Mouse (Mus musculus) erythroid progenitor cell, adult 5-6 weeks (primary cell): Measurements from ENCODE around the gene Mlxip. TPM values are rescaled to one million over a fixed set of nuclear protein-coding genes. Genes with fewer than 3 reads are reported as not detected.
A peak's percentile ranks its signal among the peaks of the same experiment; 100 is the strongest.

Experiments used
- ATAC-seq: replicated peaks from 2 replicates; pipeline ENCODE4 v1.8.0; 2016; ENCODE audit warnings: moderate number of reproducible peaks, mild to moderate bottlenecking, moderate TSS enrichment, inconsistent platforms; ENCODE audit not compliant: poor library complexity, low FRiP score, severe bottlenecking
- total RNA-seq, 2 experiments: library from RNA; stranded (forward) in 1 of 2; stranded (reverse) in 1 of 2; fragments of 150-400 nt in 1 of 2; fragments of 186-747, 209-891 nt in 1 of 2; gene quantifications; 2 replicates each; pipeline versions ENCODE4 v1.2.3 to v1.2.4; 2015 to 2017; ENCODE audit warnings: low replicate concordance in 2 of 2

Gene Mlxip
- total RNA-seq, 2 experiments from 2014 or later, result 2.0 to 11.3 TPM

DNA sequence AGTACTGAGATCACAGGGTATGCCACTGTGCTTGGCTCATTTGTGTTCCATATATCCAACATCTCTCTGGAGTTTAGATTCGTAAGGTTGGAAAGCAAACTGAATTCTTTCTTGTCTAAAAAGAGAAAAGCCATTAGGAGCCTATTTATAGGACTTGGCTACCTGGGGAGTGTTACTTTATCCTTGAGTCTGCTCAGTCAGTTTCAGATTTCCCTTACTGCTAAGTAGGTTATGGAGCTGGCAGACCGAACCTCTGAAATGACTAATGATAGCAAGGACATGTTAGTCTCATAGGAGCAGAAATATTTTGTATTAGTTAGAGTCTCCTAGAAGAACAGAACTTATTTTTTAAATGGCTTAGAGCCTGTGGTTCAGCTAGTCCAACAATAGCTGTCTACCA, 29.3 kb downstream of the Mlxip start:
- no peak for ATAC-seq

DNA sequence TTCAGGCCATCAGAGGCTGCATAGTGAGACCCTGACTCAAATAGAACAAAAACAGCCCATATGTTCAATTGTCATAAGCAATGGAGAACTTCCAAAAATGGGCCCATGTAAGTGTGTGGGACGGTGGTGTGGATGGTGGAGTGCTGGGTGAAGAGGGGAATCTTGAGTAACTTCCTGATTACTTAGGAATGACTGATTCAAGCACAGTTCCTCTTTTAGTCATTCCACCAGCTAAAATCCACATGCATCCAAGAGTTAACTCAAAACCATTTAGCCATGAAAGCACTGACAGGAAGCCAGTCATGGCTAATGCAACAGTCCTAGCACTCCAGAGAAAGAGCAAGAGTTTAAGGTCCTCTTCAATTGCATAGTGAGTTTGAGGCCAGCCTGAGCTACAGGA, 33.0 kb downstream of the Mlxip start:
- ATAC-seq, result no peak

DNA sequence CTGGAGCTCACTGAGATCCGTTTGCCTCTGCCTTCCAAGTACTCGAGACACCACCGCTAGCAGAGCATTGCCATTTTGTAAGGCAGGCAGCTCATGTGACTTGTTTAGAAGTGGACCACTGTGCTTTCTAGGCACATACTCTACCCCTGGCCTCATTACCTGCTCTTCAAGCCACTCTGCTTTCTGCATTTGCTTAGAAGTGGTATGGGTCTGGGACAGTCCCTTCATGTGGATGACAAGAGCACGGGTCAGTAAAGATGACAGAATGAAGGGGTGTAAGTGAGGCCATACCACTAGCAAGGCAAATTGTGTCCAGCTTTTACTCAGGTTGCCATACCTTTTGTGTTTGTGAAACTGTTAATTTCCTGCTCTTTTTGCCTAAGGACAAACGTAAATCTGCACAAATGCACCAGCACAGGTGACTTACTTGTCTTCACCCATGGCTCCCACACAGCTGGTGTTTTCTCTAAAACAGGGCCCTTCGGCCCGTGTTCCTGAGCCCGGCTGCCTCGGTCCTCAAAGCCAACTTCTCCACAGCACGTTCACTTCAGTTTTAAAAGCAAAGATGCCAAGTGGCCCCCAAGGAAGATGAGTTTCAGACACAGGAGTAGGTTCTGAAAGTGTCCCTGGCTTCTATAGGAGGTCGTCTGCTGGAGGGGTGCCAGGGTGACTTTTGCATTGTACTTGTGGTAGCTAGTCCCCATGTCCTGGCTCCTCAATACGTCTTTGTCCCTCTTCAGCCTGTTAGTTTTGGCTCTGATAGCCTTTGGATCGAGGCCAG, 37.1 kb downstream of the Mlxip start:
- no peak for ATAC-seq

DNA sequence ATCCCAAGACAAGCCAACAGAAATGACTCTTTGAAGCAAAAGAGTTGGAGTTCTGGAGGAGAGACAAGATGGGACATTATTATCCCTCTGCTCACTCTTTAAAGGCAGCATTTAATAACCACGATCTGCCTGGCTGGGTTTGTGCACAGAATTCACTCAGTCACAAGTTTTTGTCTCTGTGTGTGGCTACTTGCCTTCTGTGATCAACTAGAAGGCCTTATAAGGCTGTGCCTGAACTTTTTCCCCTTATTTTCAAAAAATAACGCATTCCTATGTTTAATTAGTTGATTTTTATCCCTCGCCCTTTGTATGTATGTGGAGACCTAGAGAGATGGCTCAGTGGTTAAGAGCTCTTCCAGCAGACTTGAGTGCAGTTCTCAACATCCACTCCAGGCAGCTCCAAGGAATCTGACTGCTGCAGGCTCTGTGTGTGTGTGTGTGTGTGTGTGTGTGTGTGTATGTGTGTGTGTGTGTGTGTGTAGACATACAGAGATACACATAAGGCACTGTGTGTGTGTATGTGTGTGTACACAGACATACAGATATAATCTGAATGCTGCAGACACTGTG, 37.8 kb downstream of the Mlxip start:
- ATAC-seq, result no peak

GRCm38 (mm10) chr5:123436071-123436779, 41.6 kb downstream of the Mlxip start:
- ATAC-seq, result no peak

DNA sequence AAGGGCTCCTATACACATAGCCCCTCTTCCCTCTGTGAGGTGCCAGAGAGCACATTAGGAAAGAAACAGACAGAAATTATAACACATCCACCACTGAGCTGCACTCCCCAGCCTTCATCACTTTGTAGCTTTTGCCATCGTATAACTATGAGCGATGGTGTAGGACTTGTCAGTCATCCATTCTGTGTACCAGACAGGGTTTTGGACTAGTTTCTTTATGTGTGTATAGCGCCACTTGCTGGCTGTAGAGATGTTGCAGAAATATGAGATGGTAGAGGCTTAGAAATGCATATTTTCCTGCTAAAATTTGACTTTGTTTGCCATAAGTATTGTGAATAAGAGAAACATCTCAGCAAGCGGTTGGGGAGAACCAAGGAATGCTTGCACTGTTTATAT, 42.2 kb downstream of the Mlxip start:
- no peak; the same call in 1 of the 2 replicates for ATAC-seq

DNA sequence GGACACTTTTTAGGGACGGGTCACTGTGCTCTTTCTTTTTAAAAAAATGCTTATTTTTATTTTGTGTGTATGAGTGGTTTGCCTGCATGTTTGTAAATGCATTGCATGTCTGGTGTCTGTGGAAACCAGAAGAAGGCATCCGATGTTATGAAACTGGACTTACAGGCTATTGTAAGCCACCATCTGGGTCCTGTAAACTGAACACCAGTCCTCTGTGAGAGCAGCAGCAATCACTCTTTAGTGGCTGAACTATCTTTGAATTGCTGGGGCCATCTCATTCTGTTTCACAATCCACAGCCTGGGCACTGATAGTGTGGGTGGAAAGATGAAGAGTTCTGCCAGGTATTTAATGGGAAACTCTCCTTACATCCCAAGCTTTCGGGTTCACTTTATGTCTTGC, 43.8 kb downstream of the Mlxip start:
- ATAC-seq, result no peak

DNA sequence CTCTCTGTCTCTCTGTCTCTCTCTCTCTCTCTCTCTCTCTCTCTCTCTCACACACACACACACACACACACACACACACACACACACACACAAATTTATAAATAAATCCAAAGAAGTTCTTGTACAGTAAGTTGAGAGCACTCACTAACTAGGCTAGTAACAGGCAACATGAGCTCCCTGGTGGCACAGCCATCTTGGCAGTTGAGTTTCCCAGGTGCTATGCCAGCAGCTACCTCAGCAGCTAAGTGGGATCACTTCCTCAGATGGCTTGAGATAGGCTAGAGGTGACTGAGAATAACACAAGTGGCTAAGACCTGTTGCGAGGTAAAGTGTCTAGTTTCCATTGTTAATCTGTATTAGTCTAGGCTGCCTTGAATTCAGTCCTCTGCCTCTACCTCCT, 44.7 kb downstream of the Mlxip start:
- no peak for ATAC-seq

GRCm38 (mm10) chr5:123439941-123440340, 45.3 kb downstream of the Mlxip start:
- ATAC-seq, result no peak

DNA sequence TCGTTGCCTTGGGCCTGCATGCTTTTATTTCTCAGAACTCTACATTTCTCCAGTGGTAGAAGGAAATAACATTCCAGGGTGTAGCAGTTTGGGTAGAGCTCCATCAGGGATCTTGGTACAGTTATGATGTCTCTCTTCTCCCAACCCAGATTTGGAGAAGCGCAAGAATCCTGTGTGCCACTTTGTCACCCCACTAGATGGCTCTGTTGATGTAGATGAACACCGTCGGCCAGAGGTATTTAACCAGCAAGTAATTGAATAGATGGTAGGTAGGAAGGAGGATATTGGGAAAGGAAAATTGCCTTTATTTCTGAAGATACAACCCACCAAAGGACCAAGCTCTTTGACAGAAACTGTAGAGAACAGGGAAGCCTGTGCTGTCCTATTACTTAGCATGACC, 46.1 kb downstream of the Mlxip start:
- ATAC-seq, result no peak

GRCm38 (mm10) chr5:123442283-123442682, 47.7 kb downstream of the Mlxip start:
- ATAC-seq, result no peak

DNA sequence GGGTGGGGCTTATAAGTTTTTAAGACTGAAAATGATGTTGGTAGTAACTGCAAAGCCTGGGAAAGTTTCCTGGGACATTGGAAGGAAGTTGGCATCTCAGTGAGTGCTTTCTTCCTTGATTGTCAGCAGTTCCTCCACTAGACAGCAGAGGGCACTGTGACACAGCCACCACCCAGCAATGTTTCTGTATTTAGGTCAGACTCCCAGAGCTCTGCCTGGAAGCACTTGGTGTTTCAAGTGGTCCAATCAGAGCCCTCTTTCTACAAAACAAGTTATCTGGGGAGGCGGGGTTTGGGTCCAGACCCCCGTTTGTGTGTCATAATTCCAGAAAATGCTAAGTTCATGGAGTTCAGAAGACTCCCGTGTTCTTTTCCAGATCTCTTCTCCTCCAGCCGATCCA, 49.5 kb downstream of the Mlxip start:
- peak; percentile 55; the same call in 1 of the 2 replicates for ATAC-seq

DNA sequence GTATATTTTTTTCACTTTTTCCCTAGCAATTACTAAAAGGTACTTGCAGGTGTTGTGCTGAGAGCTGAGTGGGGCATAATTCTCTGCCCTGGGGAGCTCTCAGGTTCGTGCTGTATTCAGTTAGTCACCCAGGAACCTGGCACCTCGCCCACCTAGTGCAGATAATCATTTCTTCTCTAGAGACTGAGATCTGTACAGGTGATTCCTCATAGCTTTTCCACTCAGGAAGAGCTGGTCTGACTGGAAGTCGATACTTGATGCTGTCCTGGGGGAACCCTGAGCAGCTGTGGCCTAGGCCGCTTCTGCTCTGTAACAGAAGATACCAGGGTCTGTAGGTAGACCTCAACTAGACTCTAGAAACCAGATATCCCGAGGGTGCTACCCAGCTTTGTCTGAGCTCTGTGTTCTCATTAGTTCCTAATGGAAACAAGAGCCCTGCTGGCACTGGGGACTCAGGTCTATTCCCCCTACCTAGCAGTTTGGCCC, 50.3 kb downstream of the Mlxip start:
- no peak for ATAC-seq

DNA sequence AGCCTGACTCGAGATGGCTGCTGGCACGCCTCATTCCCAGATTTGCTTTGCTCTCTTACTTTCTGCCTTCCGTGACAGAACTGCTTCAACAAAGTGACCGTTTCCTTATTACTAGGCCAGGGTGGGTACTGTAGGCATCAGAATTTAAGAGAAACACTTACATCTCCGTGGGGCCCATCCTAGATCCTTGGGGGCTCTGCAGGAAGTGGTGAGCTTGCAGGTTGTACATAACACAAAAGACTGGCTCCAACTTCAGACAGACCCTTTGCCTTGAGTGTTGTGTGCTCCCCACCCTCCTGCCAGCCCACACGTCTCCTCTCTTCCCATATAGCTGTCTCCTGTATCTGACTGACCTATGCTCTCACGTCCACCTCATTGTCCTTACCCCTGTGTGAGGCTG, 57.3 kb downstream of the Mlxip start:
- no peak for ATAC-seq

- no peak for ATAC-seq
Measured at GRCm38 (mm10) chr5:123461420-123461819, 66.8 kb downstream of the Mlxip start.

DNA sequence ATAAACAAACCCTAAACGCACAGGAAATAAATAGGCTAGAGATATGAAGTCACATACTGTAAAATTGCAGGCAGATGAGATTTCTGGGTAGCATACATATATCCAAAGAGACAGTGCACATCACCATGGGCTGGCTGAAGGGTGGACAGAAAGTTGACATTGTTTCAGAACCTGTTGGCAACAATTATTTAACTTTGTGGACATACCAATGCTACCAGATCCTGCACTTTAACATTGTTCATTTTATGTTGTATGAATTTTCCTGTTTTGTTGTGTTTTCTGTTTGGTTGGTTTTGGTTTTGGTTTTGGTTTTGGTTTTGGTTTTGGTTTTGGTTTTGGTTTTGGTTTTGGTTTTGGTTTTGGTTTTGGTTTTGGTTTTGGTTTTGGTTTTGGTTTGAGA, 70.0 kb downstream of the Mlxip start:
- ATAC-seq, result no peak

- no peak for ATAC-seq
Measured at GRCm38 (mm10) chr5:123470784-123471400, 76.3 kb downstream of the Mlxip start.

GRCm38 (mm10) chr5:123473817-123474216, 79.2 kb downstream of the Mlxip start:
- no peak for ATAC-seq

- no peak for ATAC-seq
Measured at GRCm38 (mm10) chr5:123487659-123488395, 93.2 kb downstream of the Mlxip start.
